Mouse (Mus musculus) E14TG2a.4 (cell line): ENCODE measurements at regions not wholly inside any gene's neighbourhood (a gene's known extent, or its start where the extent isn't known, plus 50 kb on each side); places are given as distances from the start of the nearest gene placed in this dataset.

ENCODE experiments used
- CTCF ChIP-seq: conservative IDR thresholded peaks from 2 replicates; pipeline ENCODE4 v1.5.1; 2014; ENCODE audit warnings: low read length
- NANOG ChIP-seq: IDR thresholded peaks from 2 replicates; pipeline ENCODE4 v1.6.1; 2014; ENCODE audit warnings: borderline replicate concordance, low read length, mixed read lengths
- POU5F1 ChIP-seq: IDR thresholded peaks from 2 replicates; pipeline ENCODE4 v1.6.1; 2014; ENCODE audit warnings: low read length, borderline replicate concordance

GRCm38 (mm10) chr4:29200976-29201375, 388.0 kb downstream of the Epha7 start:
- TF ChIP-seq CTCF, result no peak
- no peak for TF ChIP-seq POU5F1
- TF ChIP-seq NANOG, result no peak
